Mouse (Mus musculus) olfactory bulb, adult 2 months (tissue): ENCODE results near the gene Grm6. TPM values are rescaled to one million over a fixed set of nuclear protein-coding genes. Genes with fewer than 3 reads are reported as not detected.

Experiments
- H3K27ac ChIP-seq: fragments of 200-500 bp; 2 replicates; pipeline ENCODE4 v1.5.1; 2012; ENCODE audit warnings: low read depth, low read length; ENCODE audit not compliant: insufficient read depth
- H3K4me1 ChIP-seq: fragments of 200-500 bp; 2 replicates; pipeline ENCODE4 v1.6.1; 2012; ENCODE audit warnings: low read length; ENCODE audit not compliant: control insufficient read depth, insufficient read depth
- H3K4me3 ChIP-seq: fragments of 200-500 bp; 2 replicates; pipeline ENCODE4 v1.5.1; 2012; ENCODE audit warnings: mild to moderate bottlenecking, low read depth, low read length, moderate library complexity; ENCODE audit not compliant: insufficient read depth
- CTCF ChIP-seq: fragments of 200-500 bp; IDR thresholded peaks from 2 replicates; pipeline ENCODE4 v1.5.1; 2012; ENCODE audit warnings: low read depth, mild to moderate bottlenecking, low read length, moderate library complexity; ENCODE audit not compliant: insufficient read depth
- POLR2A ChIP-seq: fragments of 200-500 bp; IDR thresholded peaks from 2 replicates; pipeline ENCODE4 v1.6.1; 2012; ENCODE audit warnings: mild to moderate bottlenecking, low read depth, low read length, moderate library complexity; ENCODE audit not compliant: insufficient read depth
- WGBS: fragments of 180-500 bp; shearing (Covaris S2); methylation state at CpG from one replicate; pipeline ENCODE4 v1.1.7; 2018; 5-methylcytosine and 5-hydroxymethylcytosine counted together
- polyA plus RNA-seq: library from polyadenylated mRNA; stranded (reverse); fragments of >200 nt; gene quantifications from 2 replicates; pipeline ENCODE4 v1.2.4, GENCODE M21; 2012; ENCODE audit warnings: low replicate concordance; ENCODE audit not compliant: missing spikeins, insufficient read depth, insufficient read length

Gene Grm6
- polyA plus RNA-seq, 1 experiment = not detected

DNA sequence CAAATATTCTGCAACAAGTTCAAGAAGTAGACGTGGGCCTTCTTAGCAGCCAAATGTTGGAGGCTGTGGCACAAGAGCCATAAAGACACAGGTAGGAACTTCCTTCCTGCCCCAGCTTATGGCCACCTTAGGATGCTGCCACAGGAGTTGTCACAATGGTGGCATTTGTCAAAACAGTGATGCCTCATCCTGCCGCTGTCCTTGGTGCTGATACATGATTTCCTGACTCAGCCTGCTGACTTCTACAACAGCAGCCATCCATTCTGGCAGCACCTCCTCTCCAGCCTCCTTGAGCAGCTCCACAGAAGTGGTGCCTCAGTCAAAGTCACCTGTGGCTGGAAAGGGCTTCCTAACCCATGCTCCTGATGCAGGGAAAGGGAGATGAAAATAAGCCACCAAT, 42.0 kb downstream of the Grm6 start:
- WGBS = 60% methylated on average over 2 of the region's 2 CpGs
- no peak for TF ChIP-seq POLR2A
- no peak for TF ChIP-seq CTCF
- Histone ChIP-seq H3K4me1 (no peaks in the 10 kb centered on the region), H3K27ac (no peak overlapping the region), H3K4me3 (no peak overlapping the region)

DNA sequence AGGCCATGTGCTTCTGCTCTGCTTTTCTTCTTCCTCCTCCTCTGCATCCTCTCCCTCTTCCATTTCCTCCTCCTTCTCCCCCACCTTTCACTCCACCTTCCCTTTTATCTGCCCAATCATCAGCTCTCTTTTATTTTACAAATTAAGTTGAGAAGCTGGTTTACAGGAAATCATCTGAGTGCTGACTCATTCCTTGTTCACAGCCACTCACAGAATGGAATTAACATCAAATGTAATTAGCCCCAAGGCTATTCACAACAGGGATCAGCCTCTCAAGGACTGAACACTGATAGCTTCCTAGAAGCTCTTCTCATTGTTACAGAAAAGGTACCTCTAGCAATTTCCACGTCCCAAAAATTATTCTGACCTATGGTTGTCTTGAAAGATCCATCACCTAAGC, 46.9 kb downstream of the Grm6 start:
- no peaks in the 10 kb centered on the region for H3K4me1 ChIP-seq
- 79% methylated on average over 1 of the region's 1 CpGs for WGBS
- TF ChIP-seq POLR2A (no peak), CTCF (no peak)
- H3K4me3 ChIP-seq = no peak overlapping the region
- H3K27ac ChIP-seq = no peak overlapping the region

DNA sequence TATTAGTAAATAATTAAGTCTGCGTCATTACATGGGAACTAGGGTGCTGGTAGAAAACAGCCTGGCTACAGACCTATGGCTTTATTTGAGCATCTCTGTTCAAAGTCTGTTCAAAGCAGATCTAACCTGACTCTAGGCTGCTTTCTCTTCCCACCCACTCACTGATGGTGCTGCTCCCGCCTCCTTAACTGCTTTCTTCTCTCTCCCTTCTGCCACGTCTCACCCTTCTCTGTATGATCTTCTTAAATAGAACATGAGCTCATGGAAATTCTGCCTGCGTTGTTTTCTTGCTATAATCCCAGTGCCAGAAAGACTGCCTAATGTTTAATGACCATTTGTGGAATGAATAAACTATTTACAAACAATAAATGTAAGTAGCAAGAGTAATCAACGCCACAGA, 57.7 kb downstream of the Grm6 start:
- H3K4me3 ChIP-seq = no peak overlapping the region
- no peak overlapping the region for H3K27ac ChIP-seq
- peaks cover 4% of the 10 kb centered on the region for H3K4me1 ChIP-seq
- no peak for TF ChIP-seq POLR2A
- no peak for TF ChIP-seq CTCF
- 47% methylated on average over 5 of the region's 5 CpGs for WGBS

DNA sequence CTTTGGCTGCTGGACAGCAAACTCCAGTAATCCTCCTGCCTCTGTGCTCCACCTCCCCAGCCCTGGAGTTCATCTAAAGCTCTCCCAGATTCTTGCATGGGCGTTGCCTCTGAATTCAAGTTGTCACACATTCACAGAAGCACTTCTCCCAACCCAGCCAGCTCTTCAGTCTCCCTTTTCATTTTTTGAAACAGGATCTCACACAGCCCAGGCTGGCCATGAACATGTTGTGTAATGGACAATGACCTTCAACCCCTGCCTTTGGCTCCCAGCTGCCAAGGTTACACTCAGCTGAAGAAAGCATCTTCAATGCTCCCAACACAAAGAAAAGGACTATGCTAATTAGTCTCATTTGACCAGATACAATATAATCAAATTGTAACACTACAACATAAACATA, 62.8 kb downstream of the Grm6 start:
- no peak for TF ChIP-seq CTCF
- TF ChIP-seq POLR2A = no peak
- Histone ChIP-seq H3K4me1 (peaks cover 12% of the 10 kb centered on the region), H3K4me3 (no peak overlapping the region), H3K27ac (no peak overlapping the region)
- WGBS = 88% methylated on average over 1 of the region's 1 CpGs

DNA sequence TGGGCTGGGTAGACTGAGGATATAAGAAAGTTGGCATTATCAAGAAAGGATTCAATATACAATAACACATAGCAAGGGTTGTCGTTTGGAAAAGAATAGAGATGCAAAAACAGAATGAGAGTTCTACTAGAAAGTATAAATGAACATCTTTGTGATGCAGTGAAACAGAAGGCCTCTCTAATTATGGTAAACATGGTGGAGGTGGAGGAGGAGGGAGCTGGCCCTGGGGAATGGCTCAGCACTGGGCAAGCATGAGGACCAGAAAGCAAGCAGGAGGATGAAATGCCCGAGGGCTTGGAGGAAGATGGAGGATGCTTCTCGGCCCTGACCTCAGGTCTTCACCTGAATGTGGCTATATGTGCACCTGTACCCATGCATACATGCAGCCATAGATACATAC, 64.0 kb downstream of the Grm6 start:
- TF ChIP-seq POLR2A = no peak
- no peak for TF ChIP-seq CTCF
- 72% methylated on average over 3 of the region's 3 CpGs for WGBS
- H3K4me1 ChIP-seq = peaks cover 9% of the 10 kb centered on the region
- H3K4me3 ChIP-seq = no peak overlapping the region
- no peak overlapping the region for H3K27ac ChIP-seq

Other genes with a start within 250 kb of the Grm6 start
- not detected in 2 replicates for gene Adamts2, start 248.6 kb upstream of the Grm6 start, polyA plus RNA-seq
- gene Zfp354c, start 23.0 kb upstream of the Grm6 start, polyA plus RNA-seq = not detected in 2 replicates
- gene Zfp879, start 9.1 kb upstream of the Grm6 start, polyA plus RNA-seq = not detected in 2 replicates
- gene Zfp454, start 37.0 kb downstream of the Grm6 start, polyA plus RNA-seq = not detected in 2 replicates
- not detected in 2 replicates for gene Zfp2, start 65.5 kb downstream of the Grm6 start, polyA plus RNA-seq
- gene Zfp354b, start 80.9 kb downstream of the Grm6 start, polyA plus RNA-seq = not detected in 2 replicates
- not detected in 2 replicates for gene 4933414I15Rik, start 93.1 kb downstream of the Grm6 start, polyA plus RNA-seq
- not detected in 2 replicates for gene Prop1, start 103.1 kb downstream of the Grm6 start, polyA plus RNA-seq
- gene Olfr1378, start 115.8 kb downstream of the Grm6 start, polyA plus RNA-seq = not detected in 2 replicates
- gene Olfr1377, start 131.3 kb downstream of the Grm6 start, polyA plus RNA-seq = not detected in 2 replicates
- not detected in 2 replicates for gene Olfr51, start 152.9 kb downstream of the Grm6 start, polyA plus RNA-seq
- not detected in 2 replicates for gene Olfr54, start 163.6 kb downstream of the Grm6 start, polyA plus RNA-seq
- not detected in 2 replicates for gene Olfr1375, start 197.4 kb downstream of the Grm6 start, polyA plus RNA-seq
- not detected in 2 replicates for gene Zfp354a, start 208.6 kb downstream of the Grm6 start, polyA plus RNA-seq